Mouse (Mus musculus): ENCODE measurements around the gene Adgre5. TPM values are rescaled to one million over a fixed set of nuclear protein-coding genes. Genes with fewer than 3 reads are reported as not detected.

Gene Adgre5
- polyA plus RNA-seq, 1 experiment from 2014 or later, result 64.0 TPM

Small RNAs within 50 kb of the gene (microRNA-seq; reads per million reads assigned to microRNA genes)
- not detected for gene Mir1668

Other genes with a start within 250 kb of the Adgre5 start
- not detected in 2 replicates for gene Olfr370, start 205.5 kb downstream of the Adgre5 start, polyA plus RNA-seq (2015; fragmentation: Nextera tagmentation; extraction: Ambion mirVana)
- 316 and 363 TPM in 2 replicates for gene Ndufb7, start 174.7 kb downstream of the Adgre5 start, polyA plus RNA-seq (2015; fragmentation: Nextera tagmentation; extraction: Ambion mirVana)
- gene Tecr, start 133.4 kb downstream of the Adgre5 start, polyA plus RNA-seq (2015; fragmentation: Nextera tagmentation; extraction: Ambion mirVana), result 533 and 536 TPM in 2 replicates
- 63.8 and 67.4 TPM in 2 replicates for gene Dnajb1, start 133.1 kb downstream of the Adgre5 start, polyA plus RNA-seq (2015; fragmentation: Nextera tagmentation; extraction: Ambion mirVana)
- 197 and 199 TPM in 2 replicates for gene Gipc1, start 88.6 kb downstream of the Adgre5 start, polyA plus RNA-seq (2015; fragmentation: Nextera tagmentation; extraction: Ambion mirVana)
- 1.2 and 1.4 TPM in 2 replicates for gene Ptger1, start 74.6 kb downstream of the Adgre5 start, polyA plus RNA-seq (2015; fragmentation: Nextera tagmentation; extraction: Ambion mirVana)
- 35.4 and 38.0 TPM in 2 replicates for gene Pkn1, start 42.1 kb downstream of the Adgre5 start, polyA plus RNA-seq (2015; fragmentation: Nextera tagmentation; extraction: Ambion mirVana)
- gene Ddx39, start 26.1 kb downstream of the Adgre5 start, polyA plus RNA-seq (2015; fragmentation: Nextera tagmentation; extraction: Ambion mirVana), result 186 and 187 TPM in 2 replicates
- 18.6 and 19.7 TPM in 2 replicates for gene Adgrl1, start 158.8 kb upstream of the Adgre5 start, polyA plus RNA-seq (2015; fragmentation: Nextera tagmentation; extraction: Ambion mirVana)
- gene Gm10644, start 213.9 kb upstream of the Adgre5 start, polyA plus RNA-seq (2015; fragmentation: Nextera tagmentation; extraction: Ambion mirVana), result 0.74 and 0.86 TPM in 2 replicates
- 82.2 and 83.5 TPM in 2 replicates for gene Asf1b, start 214.2 kb upstream of the Adgre5 start, polyA plus RNA-seq (2015; fragmentation: Nextera tagmentation; extraction: Ambion mirVana)
- 156 TPM in 2 replicates for gene Prkaca, start 231.7 kb upstream of the Adgre5 start, polyA plus RNA-seq (2015; fragmentation: Nextera tagmentation; extraction: Ambion mirVana)

Data from lung, embryonic 15.5 days (tissue).